Mouse (Mus musculus) lung, postnatal 0 days (tissue): ENCODE measurements around the gene Asic2.

ENCODE experiments used
- CTCF ChIP-seq: IDR thresholded peaks from 2 replicates; pipeline ENCODE4 v1.5.1; 2016; ENCODE audit warnings: antibody characterized with exemption, mild to moderate bottlenecking
- EP300 ChIP-seq: IDR thresholded peaks from 2 replicates; pipeline ENCODE4 v1.6.1; 2016; ENCODE audit warnings: antibody characterized with exemption, mild to moderate bottlenecking, control low read depth

DNA sequence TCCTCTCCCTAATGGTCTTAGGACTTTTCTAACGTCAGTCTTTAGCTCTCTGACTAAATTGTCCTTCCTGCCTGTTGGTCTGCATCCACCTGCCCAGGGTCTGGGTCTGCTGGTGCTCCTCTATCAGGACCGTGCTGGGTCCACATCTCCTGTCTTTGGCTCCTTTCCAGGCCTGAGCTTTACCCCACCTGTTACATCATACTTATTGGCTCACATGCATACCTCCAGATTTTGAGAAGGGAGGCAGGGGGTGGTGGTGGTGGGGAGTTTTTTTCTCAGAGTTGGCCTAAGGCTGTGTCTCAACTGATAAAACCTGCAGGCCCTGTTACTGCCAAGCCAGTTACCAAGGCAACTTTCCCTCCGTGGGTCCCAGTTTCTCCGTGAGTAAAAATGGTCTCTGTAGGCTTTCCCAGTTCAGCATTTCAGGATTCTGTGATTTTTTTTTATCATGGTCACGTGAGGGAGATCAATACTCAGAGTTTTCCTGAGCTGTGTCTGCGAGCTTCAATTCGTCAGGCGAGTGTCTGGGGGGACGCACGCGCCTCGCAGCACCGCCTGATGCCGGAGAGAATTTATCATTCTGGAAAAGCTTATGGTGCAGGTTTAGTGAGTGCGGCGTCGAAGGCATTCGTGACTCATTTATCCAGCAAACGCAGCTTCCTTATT is 1044.8 kb downstream of the Asic2 start:
- TF ChIP-seq CTCF (no peak), EP300 (no peak)
